Mouse (Mus musculus): ENCODE results near the gene Dglucy.

GRCm38 (mm10) chr12:100945948-100946347, 167.1 kb downstream of the Dglucy start:
- no peak for TF ChIP-seq CTCF (IDR thresholded peaks at IDR 0.05; ENCODE audit: low read depth, low read length)
- no peak for TF ChIP-seq POLR2A (IDR thresholded peaks at IDR 0.05; ENCODE audit: borderline replicate concordance, low read depth, low read length)
